Mouse (Mus musculus) retina, postnatal 1 day (tissue): ENCODE measurements around the gene Gatb.

Experiments
- DNase-seq: peaks from one replicate; pipeline ENCODE4 v3.0.0-alpha.2; 2012

Gene Gatb

GRCm38 (mm10) chr3:85594452-85594851 lies 20.5 kb downstream of the Gatb start:
- no peak for DNase-seq

- DNase-seq: no peak
Observed at GRCm38 (mm10) chr3:85599526-85599925, 25.6 kb downstream of the Gatb start.

- DNase-seq: peak; percentile 90
Observed at GRCm38 (mm10) chr3:85601841-85602305, 28.0 kb downstream of the Gatb start.

GRCm38 (mm10) chr3:85603811-85604210 lies 29.9 kb downstream of the Gatb start:
- DNase-seq: peak; percentile 85

- no peak for DNase-seq
Observed at GRCm38 (mm10) chr3:85606912-85607311, 33.0 kb downstream of the Gatb start.

GRCm38 (mm10) chr3:85607753-85608152 lies 33.8 kb downstream of the Gatb start:
- DNase-seq: no peak

GRCm38 (mm10) chr3:85616389-85616788 lies 42.5 kb downstream of the Gatb start:
- no peak for DNase-seq

- no peak for DNase-seq
Observed at GRCm38 (mm10) chr3:85618885-85619284, 45.0 kb downstream of the Gatb start.

GRCm38 (mm10) chr3:85619345-85619744 lies 45.4 kb downstream of the Gatb start:
- no peak for DNase-seq

- no peak for DNase-seq
Observed at GRCm38 (mm10) chr3:85619751-85620150, 45.8 kb downstream of the Gatb start.

GRCm38 (mm10) chr3:85629895-85630510 lies 56.1 kb downstream of the Gatb start:
- DNase-seq: no peak

- no peak for DNase-seq
Observed at GRCm38 (mm10) chr3:85633733-85634132, 59.8 kb downstream of the Gatb start.

- no peak for DNase-seq
Observed at GRCm38 (mm10) chr3:85634389-85635125, 60.6 kb downstream of the Gatb start.

GRCm38 (mm10) chr3:85635126-85635419 lies 61.2 kb downstream of the Gatb start:
- no peak for DNase-seq

- DNase-seq: no peak
Observed at GRCm38 (mm10) chr3:85635591-85635990, 61.7 kb downstream of the Gatb start.

- DNase-seq: no peak
Observed at GRCm38 (mm10) chr3:85636716-85637447, 63.0 kb downstream of the Gatb start.

GRCm38 (mm10) chr3:85641751-85642150 lies 67.8 kb downstream of the Gatb start:
- DNase-seq: no peak

GRCm38 (mm10) chr3:85644814-85645213 lies 70.9 kb downstream of the Gatb start:
- no peak for DNase-seq

GRCm38 (mm10) chr3:85645517-85646004 lies 71.6 kb downstream of the Gatb start:
- DNase-seq: no peak

- DNase-seq: no peak
Observed at GRCm38 (mm10) chr3:85649176-85649575, 75.3 kb downstream of the Gatb start.

GRCm38 (mm10) chr3:85652727-85653665 lies 79.1 kb downstream of the Gatb start:
- peak; percentile 61 for DNase-seq

- no peak for DNase-seq
Observed at GRCm38 (mm10) chr3:85655538-85655937, 81.6 kb downstream of the Gatb start.

- DNase-seq: no peak
Observed at GRCm38 (mm10) chr3:85659681-85660080, 85.8 kb downstream of the Gatb start.
